Comparison of ENCODE assay signal across 8 mouse cellular contexts in the genomic region with DNA sequence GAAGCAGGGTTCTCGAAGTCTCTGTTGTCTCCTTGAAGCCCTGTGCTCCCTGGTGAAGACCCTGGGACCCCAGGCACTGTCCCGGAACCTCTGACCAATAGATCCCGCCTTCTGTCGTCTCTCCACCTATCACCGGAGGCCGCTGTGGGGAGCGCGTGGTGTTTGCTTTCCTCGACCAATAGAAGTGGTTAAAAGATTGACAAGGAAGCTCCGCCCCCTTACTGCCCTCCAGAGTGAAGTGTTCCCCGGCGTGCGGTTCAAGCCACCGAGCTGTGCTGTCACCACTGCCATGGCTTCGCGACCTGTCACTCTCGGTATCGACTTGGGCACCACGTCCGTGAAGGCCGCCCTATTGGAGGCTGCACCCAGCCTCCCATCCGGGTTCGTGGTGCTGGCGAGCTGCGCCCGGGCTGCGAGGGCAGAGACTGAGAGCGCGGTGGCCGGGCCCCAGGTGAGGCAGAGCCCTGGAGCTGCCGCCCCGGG. TPM values are rescaled to one million over a fixed set of nuclear protein-coding genes. Genes with fewer than 3 reads are reported as not detected.
A peak's percentile ranks its signal among the peaks of the same experiment; 100 is the strongest.
DNase-seq lines count a peak whose midpoint lies in the region; ATAC-seq lines count a peak whose summit lies in the region.

Shpk (plus strand) TSS at position 231 of the 483 bp plus-strand sequence.

- ATAC-seq in hindbrain, embryonic 15.5 days (ENCODE audit: low FRiP score, low read depth): peak; percentile 98

- H3K27ac ChIP-seq in hindbrain, embryonic 15.5 days (replicated peaks): peak within 1 kb of the TSS; percentile 80

- DNase-seq in R1 (ENCODE audit: low read depth, low spot score): peak; percentile 98
- peak; percentile 96 to 97 for DNase-seq in cerebellum, postnatal 25 days
- DNase-seq in frontal cortex, postnatal 36 days (ENCODE audit: low spot score in 2 of 2): peak; percentile 96 to 97
- DNase-seq in left cerebral cortex, adult 11 months (ENCODE audit: low spot score): peak; percentile 96
- DNase-seq in lung, postnatal 4 days: peak; percentile 94 to 96
- peak; percentile 88 for DNase-seq in retina, postnatal 7 days (ENCODE audit: low read depth, low spot score)
- peak; percentile 79 for DNase-seq in urinary bladder, adult 2 months (ENCODE audit: low spot score)

- H3K4me1 ChIP-seq in hindbrain, embryonic 15.5 days (replicated peaks): peaks cover 24% of the 10 kb centered on the region

- H3K36me3 ChIP-seq in hindbrain, embryonic 15.5 days: peaks cover 4% of the 10 kb centered on the region; the same call in 1 of the 2 replicates

- WGBS in hindbrain, embryonic 15.5 days: under 1% methylated on average over 31 of the region's 32 CpGs

- peak within 1 kb of the TSS; percentile 85 for H3K9ac ChIP-seq in hindbrain, embryonic 15.5 days

- no peaks in the 10 kb centered on the region for H3K27me3 ChIP-seq in hindbrain, embryonic 15.5 days

- peak within 1 kb of the TSS; percentile 76 for H3K4me3 ChIP-seq in hindbrain, embryonic 15.5 days

- H3K4me2 ChIP-seq in hindbrain, embryonic 15.5 days: peak within 1 kb of the TSS; percentile 91

- H3K9me3 ChIP-seq in hindbrain, embryonic 15.5 days: no peaks in the 10 kb centered on the region

RNA-seq across cellular contexts. Expression of gene Shpk, which starts in this region (rescaled TPM):
- 2.6 and 2.9 TPM in 2 replicates for polyA plus RNA-seq in hindbrain, embryonic 15.5 days (2015; fragmentation: Nextera tagmentation; extraction: Ambion mirVana)
- 11.5 and 12.7 TPM in 2 replicates for polyA plus RNA-seq in urinary bladder, adult 2 months (2012; rRNA removed)

Comparison
In these comparisons a context has a peak if more than half of its experiments do, and no peak if none do; other contexts are left out.
1. Peak in every context shown above with its lines: DNase-seq, ATAC-seq, H3K4me3 ChIP-seq and H3K27ac ChIP-seq.